9 mouse cellular contexts compared by ENCODE assay signal in the genomic region with DNA sequence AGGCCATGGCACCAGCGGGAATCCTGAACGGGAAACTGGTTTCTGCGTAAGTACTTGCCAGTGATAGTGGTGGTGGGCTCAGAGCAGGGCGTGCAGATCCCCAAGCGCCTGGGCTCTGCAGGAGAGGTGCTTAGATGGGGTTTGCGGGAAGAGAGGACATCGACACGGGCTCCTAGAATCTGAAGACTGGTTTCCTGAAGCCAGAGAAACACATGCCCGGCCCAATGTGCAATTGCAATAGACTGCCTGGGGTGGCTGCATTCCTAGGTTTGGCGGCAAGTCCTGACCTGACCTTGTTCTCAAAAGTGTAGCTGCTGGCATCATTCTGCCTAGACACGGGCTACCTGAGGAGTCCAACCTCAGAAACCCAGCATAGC. TPM values are rescaled to one million over a fixed set of nuclear protein-coding genes. Genes with fewer than 3 reads are reported as not detected.
DNase-seq lines count a peak whose midpoint lies in the region; ATAC-seq and TF ChIP-seq lines count a peak whose summit lies in the region.
"Had no signal": no experiment of that assay in that cellular context is flagged by ENCODE, and none has a peak within 500 bp of the region (broad histone marks: within the 10 kb centered on the region; RNA-seq: fewer than 3 reads in every experiment).

No protein-coding gene starts in this region.

- peak overlapping the region; percentile 85 for H3K4me3 ChIP-seq in gastrocnemius, adult 2 months
- peak overlapping the region; percentile 79 for H3K4me3 ChIP-seq in G1E (ENCODE audit: low read depth, low read length)
- peak overlapping the region; percentile 68 for H3K4me3 ChIP-seq in limb, embryonic 13.5 days
- peak overlapping the region; percentile 95 for H3K4me3 ChIP-seq in myocyte

- peaks cover 61% of the 10 kb centered on the region for H3K4me1 ChIP-seq in G1E (ENCODE audit: insufficient read depth, low read depth, low read length)
- H3K4me1 ChIP-seq in limb, embryonic 13.5 days, result peaks cover 19% of the 10 kb centered on the region

- TF ChIP-seq CTCF in gastrocnemius, adult 2 months (IDR thresholded peaks at IDR 0.05), result no peak
- TF ChIP-seq CTCF in G1E (IDR thresholded peaks at IDR 0.05; ENCODE audit: low read depth, low read length), result no peak

- no peak for DNase-seq in gastrocnemius, adult 2 months
- no peak for DNase-seq in gastrocnemius, postnatal 10 days
- DNase-seq in G1E (ENCODE audit: low spot score), result peak; percentile 35
- DNase-seq in retina, embryonic 14.5 days (ENCODE audit: low spot score), result no peak
- no peak for DNase-seq in gastrocnemius, postnatal 36 days

- H3K27ac ChIP-seq in gastrocnemius, adult 2 months, result peak overlapping the region; percentile 96
- peak overlapping the region; percentile 85; the same call in 1 of the 2 replicates for H3K27ac ChIP-seq in limb, embryonic 13.5 days

- H3ac ChIP-seq in myocyte (ENCODE audit: control insufficient read depth, insufficient read length), result peak overlapping the region; percentile 39

- 0% methylated on average over 11 of the region's 11 CpGs for WGBS in limb, embryonic 13.5 days

- intact Hi-C loops in gastrocnemius, adult 2 months (cut with DNase I), result no loop called here
- intact Hi-C loops in gastrocnemius, postnatal 36 days (cut with DNase I), result no loop called here

- ATAC-seq in G1E (ENCODE audit: extremely low read depth, insufficient number of reproducible peaks, low FRiP score, poor library complexity, severe bottlenecking), result no peak
- ATAC-seq in granulocyte monocyte progenitor cell, adult 5-6 weeks (replicated peaks; ENCODE audit: poor library complexity, severe bottlenecking), result peak; percentile 7; the same call in 1 of the 2 replicates
- ATAC-seq in limb, embryonic 13.5 days (ENCODE audit: low FRiP score, low read depth), result no peak; the same call in none of the 2 replicates

- peaks cover 48% of the 10 kb centered on the region for H3K79me2 ChIP-seq in myocyte (ENCODE audit: control insufficient read depth, insufficient read depth)

- no peaks in the 10 kb centered on the region for H3K9me3 ChIP-seq in G1E (replicated peaks)
- no peaks in the 10 kb centered on the region for H3K9me3 ChIP-seq in limb, embryonic 13.5 days

- H3K9ac ChIP-seq in limb, embryonic 13.5 days, result peak overlapping the region; percentile 74

- no peak for TF ChIP-seq POLR2A in myocyte (IDR thresholded peaks at IDR 0.05; ENCODE audit: insufficient read length, low read depth)

- H3K36me3 ChIP-seq in G1E (replicated peaks), result peaks cover 27% of the 10 kb centered on the region
- no peaks in the 10 kb centered on the region for H3K36me3 ChIP-seq in limb, embryonic 13.5 days
- no peaks in the 10 kb centered on the region for H3K36me3 ChIP-seq in myocyte (ENCODE audit: control insufficient read depth, insufficient read depth)

- H3K27me3 ChIP-seq in G1E (ENCODE audit: insufficient read depth, low read length), result no peaks in the 10 kb centered on the region
- no peaks in the 10 kb centered on the region for H3K27me3 ChIP-seq in limb, embryonic 13.5 days
- H3K27me3 ChIP-seq in myocyte (ENCODE audit: control insufficient read depth, insufficient read depth, insufficient read length), result no peaks in the 10 kb centered on the region

- peak overlapping the region; percentile 86 for H3K4me2 ChIP-seq in limb, embryonic 13.5 days (replicated peaks)
- H3K4me2 ChIP-seq in myocyte (ENCODE audit: low read depth), result peak overlapping the region; percentile 96

TF ChIP-seq in myocyte, 11 proteins besides CTCF, POLR2A, EP300 and RAD21:
- TF ChIP-seq TCF12 (IDR thresholded peaks at IDR 0.05; ENCODE audit: insufficient read depth, poor library complexity, severe bottlenecking) (no peak), MYOD1 (IDR thresholded peaks at IDR 0.05; ENCODE audit: control insufficient read depth in 1 of 3, insufficient read length in 2 of 3, low read depth in 2 of 3) (no peak), POLR2AphosphoS2 (IDR thresholded peaks at IDR 0.05; ENCODE audit: insufficient read length, low read depth) (no peak), MYOG (IDR thresholded peaks at IDR 0.05; ENCODE audit: control insufficient read depth in 1 of 3, insufficient read depth in 1 of 3, insufficient read length in 2 of 3, low read depth in 2 of 3) (no peak), E2F4 (IDR thresholded peaks at IDR 0.05; ENCODE audit: insufficient read depth) (no peak), TCF3 (IDR thresholded peaks at IDR 0.05; ENCODE audit: insufficient read length, low read depth) (no peak), REST (IDR thresholded peaks at IDR 0.05; ENCODE audit: insufficient read depth, insufficient read length) (no peak), MAX (IDR thresholded peaks at IDR 0.05; ENCODE audit: low read depth) (no peak), SRF (IDR thresholded peaks at IDR 0.05; ENCODE audit: control insufficient read depth, insufficient read length, low read depth) (no peak), CEBPB (IDR thresholded peaks at IDR 0.05; ENCODE audit: insufficient read depth, poor library complexity, severe bottlenecking) (no peak), USF1 (IDR thresholded peaks at IDR 0.05; ENCODE audit: low read depth) (no peak)
TF ChIP-seq in myocyte: peak in this region for 0.

RNA-seq across cellular contexts. Expression of gene Mthfd1, which starts 0.4 kb away (rescaled TPM):
- total RNA-seq in gastrocnemius, adult 2 months (2021), result 10 to 100 TPM; 30.1 to 37.8 TPM
- total RNA-seq in gastrocnemius, postnatal 10 days (2021), result 10 to 100 TPM; 30.3 to 30.4 TPM
- total RNA-seq in G1E (2014; fragmentation: Nextera tagmentation) (164 and 185 TPM in 2 replicates), G1E (2017) (253 TPM in 2 replicates)
- polyA plus RNA-seq in G1E (2012) (199 and 228 TPM in 2 replicates), myocyte (2012; fragmentation: generic; extraction: Trizol) (31.8 TPM)
- 47.7 and 79.3 TPM in 2 replicates for total RNA-seq in granulocyte monocyte progenitor cell, adult 5-6 weeks (2014; fragmentation: Nextera tagmentation)
- total RNA-seq in granulocyte monocyte progenitor cell, adult 5-6 weeks (2017), result 106 and 111 TPM in 2 replicates
- 63.7 and 74.6 TPM in 2 replicates for polyA plus RNA-seq in limb, embryonic 13.5 days (2015; fragmentation: Nextera tagmentation; extraction: Ambion mirVana)
- 10 to 100 TPM; 28.8 to 34.5 TPM for total RNA-seq in gastrocnemius, postnatal 36 days (2021)

RNA-seq across cellular contexts. Expression of gene Tex21, which starts 8.9 kb away (rescaled TPM):
- total RNA-seq in gastrocnemius, adult 2 months (2021), result not detected
- not detected for total RNA-seq in gastrocnemius, postnatal 10 days (2021)
- total RNA-seq in G1E (2014; fragmentation: Nextera tagmentation) (5.7 and 6.8 TPM in 2 replicates), G1E (2017) (0.66 and 0.81 TPM in 2 replicates)
- polyA plus RNA-seq in G1E (2012) (0.19 and 0.26 TPM in 2 replicates), myocyte (2012; fragmentation: generic; extraction: Trizol) (not detected)
- total RNA-seq in granulocyte monocyte progenitor cell, adult 5-6 weeks (2014; fragmentation: Nextera tagmentation), result not detected in 2 replicates
- total RNA-seq in granulocyte monocyte progenitor cell, adult 5-6 weeks (2017), result not detected in 2 replicates
- polyA plus RNA-seq in limb, embryonic 13.5 days (2015; fragmentation: Nextera tagmentation; extraction: Ambion mirVana), result 0.27 TPM in 1 of 2 replicates, not detected in the other
- total RNA-seq in gastrocnemius, postnatal 36 days (2021), result not detected
- total RNA-seq: layer of hippocampus, postnatal 10 days had no signal
